Mouse (Mus musculus) lung, embryonic 14.5 days (tissue): ENCODE measurements around the gene Cisd2. TPM values are rescaled to one million over a fixed set of nuclear protein-coding genes. Genes with fewer than 3 reads are reported as not detected.

ENCODE experiments used
- ATAC-seq: fragments of 200-750 bp; cut with Nextera tagmentation; 2 replicates; pipeline ENCODE4 v1.8.0; 2017; ENCODE audit warnings: mild to moderate bottlenecking, moderate TSS enrichment, moderate library complexity; ENCODE audit not compliant: insufficient read depth
- DNase-seq: peaks from one replicate; pipeline ENCODE4 v3.0.0-alpha.2; 2015
- H3K27ac ChIP-seq: fragments of 300-500 bp; sonication (generic); 2 replicates; pipeline ENCODE4 v1.5.1; 2014; ENCODE audit warnings: low read depth, mild to moderate bottlenecking, moderate library complexity
- H3K27me3 ChIP-seq: fragments of 300-500 bp; sonication (generic); 2 replicates; pipeline ENCODE4 v1.6.1; 2014; ENCODE audit warnings: low read length, control low read depth; ENCODE audit not compliant: insufficient read depth
- H3K36me3 ChIP-seq: fragments of 300-500 bp; sonication (generic); 2 replicates; pipeline ENCODE4 v1.6.1; 2014; ENCODE audit warnings: control low read depth; ENCODE audit not compliant: insufficient read depth
- H3K4me1 ChIP-seq: fragments of 300-500 bp; sonication (generic); 2 replicates; pipeline ENCODE4 v1.6.1; 2014; ENCODE audit warnings: antibody characterized with exemption, control low read depth; ENCODE audit not compliant: insufficient read depth
- H3K4me2 ChIP-seq: fragments of 300-500 bp; sonication (generic); 2 replicates; pipeline ENCODE4 v1.6.1; 2014; ENCODE audit warnings: mild to moderate bottlenecking
- H3K4me3 ChIP-seq: fragments of 300-500 bp; sonication (generic); 2 replicates; pipeline ENCODE4 v1.5.1; 2014; ENCODE audit warnings: low read depth, low read length
- H3K9ac ChIP-seq: fragments of 300-500 bp; sonication (generic); 2 replicates; pipeline ENCODE4 v1.6.1; 2014
- H3K9me3 ChIP-seq: fragments of 300-500 bp; sonication (generic); 2 replicates; pipeline ENCODE4 v1.6.1; 2016; ENCODE audit warnings: low read depth, low read length, control low read depth
- CTCF ChIP-seq: IDR thresholded peaks from 2 replicates; pipeline ENCODE4 v1.5.1; 2016; ENCODE audit warnings: antibody characterized with exemption, low read depth
- WGBS: fragments of 180-500 bp; shearing (Covaris S2); extraction: QIAGEN DNeasy Blood & Tissue Kit; methylation state at CpG from one replicate; pipeline ENCODE4 v1.1.7; 2014; 5-methylcytosine and 5-hydroxymethylcytosine counted together
- polyA plus RNA-seq: library from polyadenylated mRNA; unstranded; fragments of >200 nt; fragmentation: Nextera tagmentation; extraction: Ambion mirVana; gene quantifications from 2 replicates; pipeline ENCODE4 v1.2.1, GENCODE M21; 2014

Gene Cisd2
- polyA plus RNA-seq, 1 experiment from 2014 or later: 66.6 TPM

- Histone ChIP-seq H3K27ac (no peak overlapping the region), H3K9ac (no peak overlapping the region), H3K4me1 (no peaks in the 10 kb centered on the region; the same call in 1 of the 2 replicates), H3K4me3 (no peak overlapping the region), H3K27me3 (no peaks in the 10 kb centered on the region), H3K36me3 (no peaks in the 10 kb centered on the region), H3K9me3 (no peaks in the 10 kb centered on the region), H3K4me2 (no peak overlapping the region)
- DNase-seq (no peak), ATAC-seq (no peak)
- 83% methylated on average over 3 of the region's 3 CpGs for WGBS
- no peak for TF ChIP-seq CTCF
Observed at GRCm38 (mm10) chr3:135417245-135417644, 6.5 kb downstream of the Cisd2 start.

GRCm38 (mm10) chr3:135411824-135412223, 11.9 kb downstream of the Cisd2 start:
- DNase-seq: peak; percentile 47
- Histone ChIP-seq H3K27ac (no peak overlapping the region), H3K9ac (no peak overlapping the region), H3K4me2 (no peak overlapping the region), H3K4me1 (no peaks in the 10 kb centered on the region), H3K27me3 (no peaks in the 10 kb centered on the region), H3K36me3 (peaks cover 20% of the 10 kb centered on the region), H3K4me3 (no peak overlapping the region), H3K9me3 (no peaks in the 10 kb centered on the region)
- 29% methylated on average over 9 of the region's 9 CpGs for WGBS
- no peak for TF ChIP-seq CTCF
- ATAC-seq: no peak; the same call in 1 of the 2 replicates

DNA sequence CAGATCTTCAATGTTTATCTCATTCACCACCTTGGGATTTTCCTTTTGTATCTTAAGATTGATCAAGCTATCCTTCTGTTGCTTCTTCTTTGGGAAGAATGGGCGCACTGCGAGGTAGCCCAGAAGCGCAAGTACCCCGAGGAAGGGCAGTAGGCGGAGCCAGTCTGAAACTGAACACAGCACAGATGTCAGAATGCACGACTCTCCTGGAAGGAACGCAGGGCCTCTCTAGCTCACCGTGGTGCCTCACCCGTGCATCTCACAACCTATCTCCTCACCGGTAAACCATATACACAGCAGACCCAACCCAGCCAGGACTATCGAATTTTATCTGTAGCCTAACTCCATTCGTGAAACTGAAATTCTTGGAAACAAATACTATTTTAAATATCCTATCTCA, 12.7 kb downstream of the Cisd2 start:
- Histone ChIP-seq H3K9ac (no peak overlapping the region), H3K36me3 (peaks cover 25% of the 10 kb centered on the region), H3K27ac (no peak overlapping the region), H3K4me1 (no peaks in the 10 kb centered on the region), H3K4me2 (no peak overlapping the region), H3K9me3 (no peaks in the 10 kb centered on the region), H3K4me3 (no peak overlapping the region), H3K27me3 (no peaks in the 10 kb centered on the region)
- 82% methylated on average over 12 of the region's 12 CpGs for WGBS
- ATAC-seq (no peak), DNase-seq (no peak)
- no peak for TF ChIP-seq CTCF

- H3K9me3 ChIP-seq: no peaks in the 10 kb centered on the region
- H3K27ac ChIP-seq: no peak overlapping the region
- H3K9ac ChIP-seq: no peak overlapping the region
- DNase-seq (no peak), ATAC-seq (no peak)
- no peak overlapping the region for H3K4me3 ChIP-seq
- no peaks in the 10 kb centered on the region for H3K4me1 ChIP-seq
- no peaks in the 10 kb centered on the region for H3K27me3 ChIP-seq
- no peak for TF ChIP-seq CTCF
- 93% methylated on average over 5 of the region's 5 CpGs for WGBS
- no peak overlapping the region for H3K4me2 ChIP-seq
- H3K36me3 ChIP-seq: peaks cover 25% of the 10 kb centered on the region
Observed at GRCm38 (mm10) chr3:135409219-135409618, 14.5 kb downstream of the Cisd2 start.

DNA sequence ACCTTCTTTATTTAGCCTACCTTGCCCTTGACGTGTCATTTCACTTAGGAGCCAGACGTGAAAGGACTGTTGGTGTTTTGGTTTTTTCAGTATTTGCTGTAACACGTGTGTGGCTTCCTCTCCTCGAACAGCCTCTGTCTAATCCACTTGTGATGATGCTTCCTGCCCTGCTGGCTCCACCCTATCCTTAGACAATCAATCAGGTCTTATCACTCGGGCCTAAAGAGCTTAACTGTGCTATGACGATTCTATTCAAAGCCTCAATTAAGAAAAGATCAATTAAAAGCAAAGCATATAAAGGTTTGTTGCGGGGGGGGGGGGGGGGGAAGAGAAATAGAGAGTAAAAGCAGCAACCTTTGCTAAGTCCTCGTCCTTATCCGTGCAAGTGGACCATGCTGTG, 16.4 kb downstream of the Cisd2 start:
- no peak for TF ChIP-seq CTCF
- no peak for ATAC-seq
- no peak overlapping the region for H3K27ac ChIP-seq

DNA sequence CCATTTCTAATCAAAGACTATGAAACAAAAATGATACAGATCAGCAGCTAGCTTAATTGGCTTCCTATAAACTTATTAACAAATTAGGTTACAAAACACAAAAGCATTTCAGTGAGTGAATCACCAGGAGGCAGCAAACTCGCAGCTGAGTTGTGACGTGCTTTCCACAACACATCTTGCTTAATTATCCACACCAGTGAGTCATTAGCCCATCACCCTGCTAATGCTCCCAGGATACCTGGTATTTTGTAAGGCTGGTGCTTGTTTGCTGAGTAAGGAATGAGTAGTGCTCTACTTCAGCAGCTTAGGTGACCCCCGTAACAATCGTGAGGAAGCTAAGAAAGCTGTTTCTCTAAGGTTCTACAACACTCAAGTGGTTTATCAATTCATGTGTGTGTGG, 19.1 kb downstream of the Cisd2 start:
- no peak for DNase-seq
- no peak for TF ChIP-seq CTCF
- Histone ChIP-seq H3K27me3 (no peaks in the 10 kb centered on the region), H3K4me2 (no peak overlapping the region), H3K9me3 (no peaks in the 10 kb centered on the region), H3K36me3 (peaks cover 20% of the 10 kb centered on the region), H3K4me1 (0 out of 2 replicates have a peak, but pooled peaks cover 3% of the 10 kb centered on the region), H3K4me3 (no peak overlapping the region), H3K27ac (no peak overlapping the region), H3K9ac (no peak overlapping the region)
- WGBS: 67% methylated on average over 4 of the region's 4 CpGs
- no peak for ATAC-seq

More for the DNA sequence above, 16.4 kb downstream of the Cisd2 start:
- no peak overlapping the region for H3K4me2 ChIP-seq
- peaks cover 25% of the 10 kb centered on the region for H3K36me3 ChIP-seq
- no peak overlapping the region for H3K9ac ChIP-seq
- no peaks in the 10 kb centered on the region for H3K9me3 ChIP-seq
- H3K27me3 ChIP-seq: no peaks in the 10 kb centered on the region
- 60% methylated on average over 9 of the region's 9 CpGs for WGBS
- no peak overlapping the region for H3K4me3 ChIP-seq
- no peak for DNase-seq
- H3K4me1 ChIP-seq: no peaks in the 10 kb centered on the region

DNA sequence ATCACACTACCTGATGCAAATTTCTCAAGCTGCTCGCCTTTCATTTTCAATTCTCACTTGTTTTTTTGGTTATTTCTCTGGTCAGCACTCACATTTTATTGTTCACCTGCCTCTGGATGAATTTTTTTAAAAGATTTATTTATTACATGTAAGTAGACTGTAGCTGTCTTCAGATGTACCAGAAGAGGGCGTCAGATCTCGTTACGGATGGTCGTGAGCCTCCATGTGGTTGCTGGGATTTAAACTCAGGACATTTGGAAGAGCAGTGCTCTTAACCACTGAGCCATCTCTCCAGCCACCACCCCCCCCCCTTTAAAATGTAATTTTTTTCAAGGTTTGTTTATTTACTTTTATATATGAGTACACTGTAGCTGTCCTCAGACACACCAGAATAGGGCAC, 19.9 kb downstream of the Cisd2 start:
- no peak for ATAC-seq
- 0 out of 2 replicates have a peak, but pooled peaks cover 3% of the 10 kb centered on the region for H3K4me1 ChIP-seq
- no peak overlapping the region for H3K4me2 ChIP-seq
- no peak overlapping the region for H3K27ac ChIP-seq
- WGBS: 72% methylated on average over 5 of the region's 5 CpGs
- no peaks in the 10 kb centered on the region for H3K27me3 ChIP-seq
- no peak overlapping the region for H3K4me3 ChIP-seq
- H3K9me3 ChIP-seq: no peaks in the 10 kb centered on the region
- H3K36me3 ChIP-seq: peaks cover 15% of the 10 kb centered on the region
- 0 out of 2 replicates have a peak, but pooled peaks have one; percentile 25 for TF ChIP-seq CTCF
- no peak for DNase-seq
- no peak overlapping the region for H3K9ac ChIP-seq

DNA sequence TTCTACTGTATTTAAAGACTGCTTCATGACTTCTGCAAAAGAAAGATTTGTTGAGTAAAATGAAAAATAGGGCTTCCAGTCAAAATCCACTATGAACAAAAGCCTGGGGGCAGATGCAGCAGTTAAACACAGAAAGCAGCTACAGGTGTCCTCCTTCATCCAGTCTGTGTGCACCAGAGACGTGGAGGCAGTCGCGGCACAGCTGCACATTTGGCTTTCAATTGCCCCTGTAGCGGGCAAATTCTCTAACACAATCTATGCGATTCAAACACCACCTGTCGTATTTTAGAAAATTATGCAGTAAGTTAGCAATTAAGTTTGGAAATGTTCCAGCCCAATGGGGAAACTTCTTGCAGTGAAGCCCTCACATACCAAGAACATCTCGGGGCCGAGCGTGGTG, 20.5 kb downstream of the Cisd2 start:
- TF ChIP-seq CTCF: no peak
- Histone ChIP-seq H3K27ac (no peak overlapping the region), H3K9ac (no peak overlapping the region), H3K4me3 (no peak overlapping the region), H3K4me2 (no peak overlapping the region), H3K36me3 (peaks cover 11% of the 10 kb centered on the region), H3K27me3 (no peaks in the 10 kb centered on the region), H3K9me3 (no peaks in the 10 kb centered on the region), H3K4me1 (0 out of 2 replicates have a peak, but pooled peaks cover 3% of the 10 kb centered on the region)
- WGBS: 78% methylated on average over 9 of the region's 9 CpGs
- ATAC-seq: no peak
- no peak for DNase-seq
